Mouse (Mus musculus) left cerebral cortex, postnatal 14 days (tissue): Measurements from ENCODE around the gene Bco1. TPM values are rescaled to one million over a fixed set of nuclear protein-coding genes. Genes with fewer than 3 reads are reported as not detected.

Experiments used
- DNase-seq, 2 experiments: peaks; one replicate each; pipeline ENCODE4 v3.0.0; 2021 to 2022; ENCODE audit warnings: low spot score in 2 of 2, mixed read lengths in 1 of 2
- intact Hi-C: fragments of 180-260 bp; cut with DNase I; formaldehyde crosslinking; loops from one replicate; pipeline ENCODE4 v1.15.1; 2025
- total RNA-seq, 2 experiments: library from RNA; stranded (reverse); gene quantifications; 2 replicates each; pipeline ENCODE4 v1.2.3; 2021

Bco1 gene
- total RNA-seq, 2 experiments from 2014 or later, result not detected

DNA sequence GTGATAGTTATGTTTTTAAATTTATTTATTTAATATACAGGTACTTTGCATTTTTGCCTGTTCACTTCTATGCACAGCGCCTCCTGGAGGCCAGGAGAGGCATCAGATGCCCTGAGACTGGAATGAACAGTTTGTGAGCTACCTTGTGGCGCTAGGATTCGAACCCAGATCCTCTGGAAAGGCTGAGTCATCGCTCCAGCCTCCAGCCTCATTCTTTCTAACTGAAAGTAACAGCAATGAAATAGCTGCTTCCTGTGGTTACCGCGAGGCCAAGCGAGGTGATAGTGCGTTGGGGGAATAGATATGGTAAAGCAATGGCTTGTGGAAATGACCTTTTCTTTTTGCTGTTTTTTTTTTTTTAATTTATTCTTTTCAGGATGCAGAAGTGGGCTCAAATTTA is 31.4 kb downstream of the Bco1 start:
- intact Hi-C loops, result no loop called here
- DNase-seq, result no peak

DNA sequence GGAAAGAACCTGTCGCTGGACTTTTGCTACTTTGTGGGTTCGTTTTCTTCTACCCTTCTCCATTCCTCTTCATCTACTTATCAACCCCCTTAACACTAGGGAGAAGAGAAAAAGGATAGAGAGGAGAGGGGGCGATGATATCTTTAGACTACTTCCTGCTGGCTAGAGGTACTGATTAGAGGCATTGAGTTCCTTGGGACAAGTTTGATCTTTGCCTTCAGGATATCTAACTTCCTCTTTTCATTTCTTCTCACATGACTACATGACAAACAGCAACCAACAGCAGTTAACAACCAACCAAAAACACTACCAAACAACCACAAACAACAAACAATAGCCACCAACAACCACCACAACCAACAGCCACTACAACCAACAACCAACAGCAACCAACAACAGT is 38.0 kb downstream of the Bco1 start:
- intact Hi-C loops, result no loop called here
- no peak for DNase-seq

DNA sequence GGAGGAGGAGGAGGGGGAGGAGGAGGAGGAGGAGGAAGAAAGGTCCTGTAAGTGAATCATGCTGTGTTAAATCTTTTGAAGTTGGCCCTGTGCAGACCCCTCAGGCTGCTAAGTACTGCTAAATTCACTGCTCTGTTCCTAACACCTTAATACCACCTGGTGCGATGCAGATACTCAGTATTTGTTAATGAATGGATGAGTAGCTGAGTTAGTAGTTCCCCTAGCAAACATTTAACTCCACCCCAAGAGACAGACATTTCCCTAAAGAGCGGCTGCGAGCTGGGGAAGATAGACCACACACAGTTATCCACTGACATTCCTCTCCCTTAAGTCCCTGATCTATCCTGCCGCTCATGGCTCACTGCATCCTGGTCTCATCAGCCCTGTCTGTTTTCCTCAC is 40.7 kb downstream of the Bco1 start:
- DNase-seq, result no peak
- intact Hi-C loops, result no loop called here

DNA sequence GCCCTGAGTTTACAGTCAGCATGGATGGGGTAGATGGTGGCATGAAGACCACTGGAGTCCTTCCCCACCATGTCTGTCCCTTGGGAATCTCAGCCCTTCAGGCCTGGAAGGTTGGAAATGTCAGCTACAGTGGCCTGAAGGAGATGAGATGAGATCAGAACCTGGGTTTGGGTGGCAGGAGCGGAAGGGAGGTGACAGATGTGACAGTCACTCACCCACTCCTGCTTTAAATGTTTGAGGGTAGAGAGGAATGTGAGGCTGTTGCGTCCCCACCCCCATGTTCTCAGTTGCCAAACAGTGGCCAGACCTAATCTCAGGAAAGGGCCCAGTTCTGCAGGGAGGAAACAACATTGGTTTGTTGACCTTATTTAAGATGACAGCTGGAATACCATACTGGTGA is 41.1 kb downstream of the Bco1 start:
- intact Hi-C loops, result no loop called here
- DNase-seq, result no peak

DNA sequence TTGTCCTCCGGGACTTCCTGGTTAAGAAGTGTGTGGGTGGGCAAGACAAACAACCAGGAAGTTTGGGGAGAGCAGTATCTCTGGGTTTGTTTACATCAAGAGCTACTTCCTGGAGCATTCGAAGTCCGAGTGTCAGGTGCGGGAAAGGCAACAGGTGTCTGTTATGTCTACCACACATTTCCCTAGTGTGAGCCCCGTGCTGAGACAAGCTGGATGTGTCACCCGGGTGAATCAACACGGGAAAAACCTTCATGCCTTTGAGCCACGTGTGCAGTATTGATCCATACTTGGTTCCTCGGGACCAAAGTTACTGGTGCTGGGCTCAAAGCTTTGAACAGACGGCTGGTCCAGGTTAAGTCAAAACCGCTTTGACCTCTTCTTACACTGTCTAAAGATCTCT is 41.7 kb downstream of the Bco1 start:
- intact Hi-C loops, result no loop called here
- DNase-seq, result no peak

DNA sequence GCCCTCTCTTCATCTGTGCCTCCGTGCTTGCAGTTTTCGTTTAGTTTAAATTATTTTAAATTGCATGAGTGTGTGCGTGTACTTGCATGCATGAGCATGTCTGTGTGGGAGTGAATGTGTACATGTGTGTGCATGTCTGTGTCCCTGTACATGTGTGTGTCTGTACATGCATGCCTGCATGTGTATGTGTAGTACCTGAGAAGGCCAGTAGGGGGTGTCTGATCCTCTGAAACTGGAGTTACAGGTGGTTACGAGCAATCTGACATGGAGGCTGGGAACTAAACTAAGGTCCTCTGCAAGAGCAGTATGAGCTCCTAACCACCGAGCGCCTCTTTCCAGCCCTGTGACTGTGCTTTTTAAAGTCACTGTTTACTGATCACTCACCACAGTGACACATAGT is 52.9 kb downstream of the Bco1 start:
- intact Hi-C loops, result no loop called here
- no peak for DNase-seq

DNA sequence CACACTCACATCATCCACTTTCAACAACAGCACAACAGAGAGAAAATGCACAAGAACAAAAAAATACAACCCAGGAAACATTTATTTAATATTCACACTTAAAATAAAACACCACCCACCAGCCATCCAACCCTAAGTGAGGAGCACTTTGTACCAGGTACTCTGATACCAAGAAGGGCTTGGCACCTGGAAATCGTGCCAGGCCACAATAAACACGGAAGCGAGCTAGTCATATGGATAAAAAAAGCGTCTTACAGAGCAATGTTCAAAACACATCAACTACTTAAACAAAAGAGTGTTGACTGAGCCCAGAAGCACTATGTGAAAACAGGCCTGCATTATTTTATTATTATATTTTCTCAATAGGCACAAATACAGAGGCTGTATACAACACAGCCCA is 60.5 kb downstream of the Bco1 start:
- intact Hi-C loops, result loop anchor here (5.0 kb wide), 1 partner anchor 164 kb away; the partner anchor contains the start of gene Gcsh
- no peak for DNase-seq

DNA sequence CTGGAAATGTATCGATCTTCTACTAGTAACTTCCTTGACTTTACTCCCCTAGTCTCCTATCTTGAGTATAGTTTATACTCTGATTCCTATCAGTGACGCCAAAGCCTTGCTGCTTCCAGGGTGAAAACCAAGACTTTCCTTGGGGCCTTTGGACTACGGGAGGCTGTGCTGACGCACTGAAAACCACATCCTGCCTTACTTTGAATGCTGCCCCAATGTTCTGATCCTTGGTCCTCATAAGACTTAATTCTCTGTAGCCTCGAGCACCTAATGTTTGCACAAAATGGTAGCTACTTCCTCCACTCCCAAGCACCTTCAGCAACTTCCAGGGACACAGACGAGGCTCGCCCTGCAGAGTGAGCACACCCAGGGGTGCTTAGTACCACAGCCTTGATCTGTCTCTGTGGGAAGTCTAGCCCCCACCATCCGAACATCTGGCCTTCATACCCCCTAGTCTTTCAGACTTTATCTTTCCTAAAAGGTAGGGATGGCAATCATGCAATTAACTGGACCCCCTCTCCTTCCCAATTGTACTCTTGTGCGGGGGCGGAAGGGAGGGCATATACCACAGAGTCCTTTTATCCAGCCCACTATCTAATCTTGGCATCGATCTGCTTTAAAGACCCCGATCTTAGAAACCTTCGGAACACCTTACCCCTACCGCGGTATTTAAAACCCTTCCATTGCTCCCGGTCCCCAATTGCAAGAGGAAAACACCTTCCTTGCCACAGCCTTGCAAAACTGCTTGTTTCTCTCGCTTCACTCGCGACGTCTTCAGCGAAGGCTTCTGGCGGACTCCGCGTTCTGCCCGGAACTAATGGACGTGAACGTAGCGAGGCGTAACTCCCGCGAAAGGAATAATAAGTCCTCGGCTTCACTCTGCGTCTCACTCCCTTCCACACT is 61.5 kb downstream of the Bco1 start:
- no peak for DNase-seq
- intact Hi-C loops, result loop anchor here (5.0 kb wide), 1 partner anchor 165 kb away; the partner anchor contains the start of gene Gcsh

DNA sequence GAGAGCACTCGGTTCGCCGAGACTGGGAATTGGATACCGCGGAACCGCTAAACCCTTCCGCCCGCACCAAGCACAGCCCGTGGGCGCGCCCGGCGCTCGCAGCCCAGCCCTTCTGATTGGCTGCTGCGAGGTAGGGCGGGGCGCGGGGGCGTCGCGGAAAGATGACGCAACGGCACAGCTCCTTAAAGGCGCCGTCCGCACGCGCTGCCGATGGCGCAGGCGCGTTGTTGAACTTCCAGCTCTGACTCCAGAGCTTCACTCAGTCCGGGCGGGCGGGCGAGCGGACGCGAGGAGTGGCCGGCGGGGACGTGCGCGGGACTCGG is 62.1 kb downstream of the Bco1 start:
- peak; percentile 98 to 99 for DNase-seq
- intact Hi-C loops, result loop anchor here (5.0 kb wide), 1 partner anchor 165 kb away; the partner anchor contains the start of gene Gcsh

DNA sequence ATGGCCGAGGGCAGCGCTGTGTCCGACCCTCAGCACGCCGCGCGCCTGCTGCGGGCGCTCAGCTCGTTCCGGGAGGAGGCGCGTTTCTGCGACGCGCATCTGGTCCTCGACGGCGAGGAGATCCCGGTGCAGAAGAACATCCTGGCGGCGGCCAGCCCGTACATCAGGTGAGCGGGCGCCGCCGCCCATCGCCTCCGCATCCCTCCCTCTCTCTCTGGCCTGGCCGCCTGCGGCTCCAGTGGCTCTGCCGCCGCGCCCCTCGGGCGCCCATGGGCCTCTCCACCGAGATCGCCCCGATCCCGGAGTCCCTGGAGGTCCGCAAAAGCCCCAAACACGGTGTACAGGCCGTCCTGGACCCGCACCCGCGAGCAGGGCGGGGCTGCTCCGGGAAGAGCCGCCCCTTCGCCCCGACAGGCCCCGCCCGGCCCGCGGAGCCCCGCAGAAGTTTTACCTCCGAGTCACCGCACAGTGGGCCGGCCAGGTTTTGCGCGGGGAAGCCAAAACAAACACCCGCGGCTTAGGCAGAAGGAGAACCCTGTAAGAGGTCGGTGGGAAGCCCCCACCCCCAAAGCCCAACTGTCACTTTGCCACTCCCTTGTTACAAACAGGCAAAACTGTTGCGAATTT is 62.6 kb downstream of the Bco1 start, which contains the start of gene Gan:
Gene Gan, plus strand, starts transcription at position 1 of the 627 bp plus-strand sequence.
- intact Hi-C loops, result loop anchor here (5.0 kb wide), 1 partner anchor 166 kb away; the partner anchor contains the start of gene Gcsh
- no peak for DNase-seq

DNA sequence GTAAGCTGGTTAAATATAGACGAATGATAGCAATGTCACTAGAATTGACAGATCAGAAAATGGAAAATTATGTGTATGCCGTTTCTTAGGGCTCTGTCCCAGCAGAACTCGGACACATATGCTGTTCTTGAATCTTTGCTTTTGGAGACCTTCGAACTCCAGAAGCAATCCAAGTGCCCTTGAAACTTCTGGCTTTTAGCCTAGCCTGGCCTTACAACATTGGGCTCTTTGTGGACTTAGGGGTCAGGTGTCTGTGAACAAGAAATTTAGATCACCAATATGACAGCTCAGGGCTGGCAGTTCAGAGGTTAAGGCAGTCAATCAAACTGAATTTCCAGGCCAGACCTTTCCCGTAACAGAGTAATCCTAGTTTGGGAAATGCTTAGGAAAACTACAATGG is 63.4 kb downstream of the Bco1 start:
- no peak for DNase-seq
- intact Hi-C loops, result loop anchor here (5.0 kb wide), 1 partner anchor 167 kb away; the partner anchor contains the start of gene Gcsh

DNA sequence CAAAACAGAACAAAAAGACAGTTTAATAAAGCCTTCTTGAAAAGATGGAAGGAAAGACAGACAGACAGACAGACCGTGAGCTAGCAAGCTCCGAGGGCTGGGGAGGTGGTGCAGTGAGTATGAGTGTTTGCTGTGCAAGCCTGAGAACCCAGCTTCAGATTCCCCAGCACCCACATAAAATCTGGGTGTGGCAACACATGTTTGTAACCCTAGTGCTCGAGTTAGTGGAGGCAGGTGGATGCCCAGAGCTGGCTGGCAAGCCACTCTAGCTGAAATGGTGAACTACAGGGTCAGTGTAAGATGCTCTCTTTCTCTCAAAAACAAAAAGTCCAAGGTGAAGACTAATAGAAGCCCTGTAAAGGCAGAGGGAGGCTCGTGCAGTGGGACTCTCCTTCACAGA is 69.3 kb downstream of the Bco1 start:
- intact Hi-C loops, result no loop called here
- no peak for DNase-seq

DNA sequence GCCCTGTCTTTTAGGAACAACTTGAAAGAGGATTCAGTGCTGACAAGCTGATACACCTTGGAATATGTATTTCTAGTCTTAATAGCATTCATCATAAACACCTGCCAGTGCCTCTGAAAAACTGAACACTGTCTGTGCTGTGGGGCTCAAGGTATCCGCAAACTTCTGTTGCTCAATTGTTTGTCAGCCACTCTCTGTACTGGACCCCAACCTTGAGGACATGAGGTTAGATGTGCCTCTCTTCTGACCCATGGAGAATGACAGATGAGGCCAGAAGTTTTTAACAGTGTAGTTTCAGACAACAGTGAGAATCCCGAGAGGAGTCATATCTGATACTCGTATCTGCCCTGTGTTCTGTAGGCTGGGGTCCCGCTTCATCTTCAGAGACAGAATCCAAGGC is 69.9 kb downstream of the Bco1 start:
- intact Hi-C loops, result no loop called here
- DNase-seq, result no peak

DNA sequence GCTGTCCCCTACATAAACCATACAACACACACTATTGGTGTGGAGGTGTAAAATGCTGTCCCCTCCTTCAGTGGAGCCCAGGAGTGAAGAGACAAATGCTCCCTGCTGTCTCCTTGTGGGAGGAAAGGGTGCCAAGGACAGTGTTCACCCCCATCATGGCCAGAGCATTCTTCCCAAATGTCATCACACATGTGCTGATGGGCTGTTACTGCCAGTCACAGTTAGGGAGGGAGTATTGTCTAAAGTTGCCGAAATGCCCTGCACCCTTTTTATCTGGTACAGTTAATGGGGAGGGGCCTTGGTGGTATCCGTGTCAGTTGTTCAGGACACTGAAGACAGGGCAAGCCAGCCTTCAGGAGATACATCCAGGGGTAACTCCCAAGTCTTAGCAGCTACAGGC is 70.9 kb downstream of the Bco1 start:
- no peak for DNase-seq
- intact Hi-C loops, result no loop called here

DNA sequence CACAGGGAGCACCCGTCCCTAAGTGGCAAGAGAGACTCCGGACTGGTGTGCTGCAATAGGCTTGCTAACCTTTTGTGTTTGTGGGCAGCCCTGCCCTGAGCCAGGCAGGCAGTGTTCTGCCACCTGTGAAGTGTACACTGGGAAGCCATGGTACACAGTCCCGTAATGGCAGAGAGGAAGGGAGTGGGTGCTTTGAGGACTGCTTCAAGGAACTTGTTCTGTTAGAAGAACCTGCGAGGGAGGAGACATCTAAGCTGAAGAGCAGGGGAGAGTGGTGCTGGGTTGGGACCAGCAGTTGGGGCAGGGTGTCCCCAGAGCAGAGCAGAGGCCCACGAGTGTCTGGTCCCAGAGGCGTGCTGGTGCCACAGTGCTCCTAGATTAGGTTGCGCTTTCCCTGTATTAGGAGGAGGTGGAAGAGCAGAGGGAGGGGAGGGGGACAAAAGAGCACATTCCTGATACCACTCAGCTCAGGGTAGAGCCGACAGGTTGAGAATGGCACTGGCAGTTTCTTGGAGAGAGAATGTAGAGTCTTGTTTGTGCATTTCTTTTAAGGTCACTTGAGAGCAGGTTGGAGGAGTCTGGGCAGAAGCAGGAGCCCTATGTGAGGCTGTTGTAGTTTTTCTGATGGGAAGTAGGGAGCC is 71.7 kb downstream of the Bco1 start:
- no peak for DNase-seq
- intact Hi-C loops, result no loop called here

DNA sequence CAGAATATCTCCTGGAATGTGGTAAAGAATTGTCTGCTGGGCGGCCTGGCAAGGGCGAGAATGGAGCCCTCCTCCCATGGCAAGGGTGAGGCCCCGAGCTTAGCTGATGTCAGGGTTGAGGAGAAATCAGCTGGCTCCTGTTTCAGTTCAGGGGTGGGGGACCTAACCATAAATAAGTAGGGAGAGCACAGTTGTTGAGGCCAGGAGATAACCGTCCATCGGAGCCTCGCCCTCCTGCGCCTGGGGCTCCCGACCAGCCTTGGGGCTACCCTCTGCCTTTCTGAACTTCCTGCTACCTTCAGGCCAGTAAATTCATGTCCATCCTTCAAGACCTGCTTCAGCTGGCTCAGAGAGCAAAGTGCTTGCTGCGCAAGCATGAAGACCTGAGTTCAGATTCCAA is 72.7 kb downstream of the Bco1 start:
- intact Hi-C loops, result no loop called here
- no peak for DNase-seq

DNA sequence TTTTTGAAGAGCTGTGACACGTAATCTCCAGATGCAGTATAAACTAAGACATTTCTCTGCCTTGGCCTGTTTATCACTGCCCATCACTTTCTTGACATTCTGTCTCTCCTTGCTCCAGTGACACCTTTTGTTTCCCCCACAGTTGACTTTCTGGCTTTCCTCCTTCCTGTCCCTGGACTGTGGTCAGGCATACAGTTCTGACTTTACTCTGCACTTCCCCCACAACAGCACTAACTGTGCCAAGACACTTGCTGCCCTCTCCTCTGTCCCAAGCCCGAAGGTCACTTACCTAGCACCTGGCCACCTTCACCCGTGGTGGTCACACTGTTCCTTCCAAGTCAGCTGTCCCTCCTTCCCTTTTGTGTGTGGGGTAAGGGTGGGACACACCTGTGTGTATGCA is 76.2 kb downstream of the Bco1 start:
- DNase-seq, result no peak
- intact Hi-C loops, result no loop called here

DNA sequence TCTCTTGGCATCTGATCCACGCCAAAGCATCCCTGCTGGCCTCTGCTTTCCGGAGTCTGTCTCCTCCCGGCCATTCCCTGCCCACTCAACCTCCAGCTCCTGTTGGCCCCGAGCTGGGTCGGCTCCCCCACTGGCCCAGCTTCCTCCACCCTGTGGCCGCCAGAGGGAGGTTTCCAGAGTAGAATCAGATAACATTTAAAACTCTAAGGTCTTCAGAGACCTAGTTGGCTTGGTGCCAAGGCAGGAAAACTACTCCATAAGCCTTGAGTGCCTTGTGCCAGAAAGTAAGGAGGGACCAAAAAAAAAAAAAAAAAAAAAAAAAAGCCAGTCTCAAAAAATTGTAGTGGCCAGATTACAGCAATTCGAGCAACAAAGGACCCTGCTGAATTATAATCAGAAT is 77.2 kb downstream of the Bco1 start:
- intact Hi-C loops, result no loop called here
- DNase-seq, result peak in 1 of 2 experiments; percentile 23

DNA sequence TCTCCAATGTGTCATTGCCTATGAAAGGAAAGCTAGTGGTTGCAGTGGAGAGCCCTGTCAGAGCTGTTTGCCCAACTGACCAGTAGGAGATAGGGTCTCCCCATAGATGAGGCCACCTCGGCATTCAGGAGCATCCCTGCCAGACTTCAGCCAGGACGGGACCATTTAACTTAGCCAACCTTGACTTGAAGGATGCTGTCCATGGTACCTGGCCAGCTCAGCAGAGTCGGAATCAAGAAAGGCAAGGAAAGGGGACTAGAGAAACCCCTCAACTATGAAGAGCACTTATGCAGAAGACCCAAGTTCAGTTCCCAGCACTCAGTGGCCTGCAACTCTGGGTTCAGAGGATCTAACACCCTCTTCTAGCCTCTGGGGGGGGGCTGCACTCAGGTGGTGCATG is 78.0 kb downstream of the Bco1 start:
- DNase-seq, result no peak
- intact Hi-C loops, result no loop called here

DNA sequence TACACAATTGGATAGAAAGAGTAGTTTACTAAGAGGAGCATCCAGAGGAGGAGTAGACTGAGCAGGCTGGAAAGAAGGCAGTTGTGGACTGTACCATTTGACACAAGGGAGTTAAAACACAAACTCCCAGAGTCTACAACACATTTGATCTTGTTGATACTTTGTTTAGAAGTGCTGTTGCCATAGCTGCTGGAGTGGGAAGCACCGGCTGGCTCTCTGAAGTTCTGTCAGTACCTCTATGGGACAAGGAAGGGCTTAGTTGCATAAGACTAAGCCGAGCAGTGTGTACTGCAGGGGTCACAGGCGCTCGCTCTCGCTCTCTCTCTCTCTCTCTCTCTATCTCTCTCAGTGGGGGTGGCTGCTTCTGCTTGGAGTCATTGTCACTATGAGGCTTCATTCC is 78.9 kb downstream of the Bco1 start:
- intact Hi-C loops, result no loop called here
- DNase-seq, result peak in 1 of 2 experiments; percentile 51
